Mouse (Mus musculus) liver, embryonic 13.5 days (tissue): ENCODE measurements at regions not wholly inside any gene's neighbourhood (a gene's known extent, or its start where the extent isn't known, plus 50 kb on each side); places are given as distances from the start of the nearest gene placed in this dataset.
"Not testable (repeated sequence)": the region's sequence is repeated elsewhere in the genome, so short reads cannot be mapped to it uniquely, and the experiment has no call there.

Source experiments
- ATAC-seq: fragments of 200-750 bp; cut with Nextera tagmentation; 2 replicates; pipeline ENCODE4 v1.8.0; 2017; ENCODE audit warnings: low read depth, mild to moderate bottlenecking, moderate number of reproducible peaks, moderate library complexity
- DNase-seq: peaks from one replicate; pipeline ENCODE4 v3.0.0; 2022
- H3K27ac ChIP-seq: fragments of 300-500 bp; sonication (generic); 2 replicates; pipeline ENCODE4 v1.5.1; 2015; ENCODE audit warnings: moderate library complexity, mild to moderate bottlenecking, inconsistent platforms
- H3K27me3 ChIP-seq: fragments of 300-500 bp; sonication (generic); 2 replicates; pipeline ENCODE4 v1.6.1; 2015; ENCODE audit warnings: mild to moderate bottlenecking, inconsistent platforms
- H3K36me3 ChIP-seq: fragments of 300-500 bp; sonication (generic); 2 replicates; pipeline ENCODE4 v1.6.1; 2015; ENCODE audit warnings: mild to moderate bottlenecking, inconsistent platforms
- H3K4me1 ChIP-seq: fragments of 300-500 bp; sonication (generic); replicated peaks from 2 replicates; pipeline ENCODE4 v1.6.1; 2015; ENCODE audit warnings: inconsistent platforms
- H3K4me2 ChIP-seq: fragments of 300-500 bp; sonication (generic); 2 replicates; pipeline ENCODE4 v1.6.1; 2015; ENCODE audit warnings: inconsistent platforms, mild to moderate bottlenecking, moderate library complexity
- H3K4me3 ChIP-seq: fragments of 300-500 bp; sonication (generic); replicated peaks from 2 replicates; pipeline ENCODE4 v1.5.1; 2015; ENCODE audit warnings: mild to moderate bottlenecking, inconsistent platforms
- H3K9ac ChIP-seq: fragments of 300-500 bp; sonication (generic); 2 replicates; pipeline ENCODE4 v1.6.1; 2015; ENCODE audit warnings: mild to moderate bottlenecking, inconsistent platforms
- H3K9me3 ChIP-seq: fragments of 300-500 bp; sonication (generic); replicated peaks from 2 replicates; pipeline ENCODE4 v1.6.1; 2016; ENCODE audit warnings: inconsistent platforms
- WGBS: fragments of 180-500 bp; shearing (Covaris S2); methylation state at CpG from one replicate; pipeline ENCODE4 v1.1.7; 2015; ENCODE audit not compliant: insufficient replicate concordance; 5-methylcytosine and 5-hydroxymethylcytosine counted together

DNA sequence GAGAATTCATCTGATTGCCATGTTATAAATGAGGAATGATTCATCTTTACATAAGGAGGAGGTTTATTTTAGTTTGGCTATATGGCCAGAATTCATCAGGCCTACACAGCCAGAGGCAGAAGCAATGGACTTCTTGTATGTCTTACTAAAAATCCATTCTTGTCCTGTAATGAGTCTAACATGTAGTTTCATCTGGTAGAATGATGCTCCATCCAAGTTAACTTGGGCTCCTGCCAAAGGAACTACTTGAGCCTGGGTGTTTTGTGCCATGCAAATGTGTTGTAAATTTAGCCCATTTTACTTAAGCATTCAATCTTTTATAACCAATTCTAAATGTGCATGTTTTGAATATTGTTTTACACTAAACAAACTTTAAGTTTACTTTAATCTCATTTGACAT lies 462.9 kb upstream of the Pom121l12 start:
- ATAC-seq (no peak), DNase-seq (no peak)
- Histone ChIP-seq H3K4me2 (no peak overlapping the region), H3K4me3 (no peak overlapping the region), H3K27me3 (no peaks in the 10 kb centered on the region), H3K9ac (no peak overlapping the region), H3K4me1 (no peaks in the 10 kb centered on the region), H3K36me3 (no peaks in the 10 kb centered on the region), H3K9me3 (no peaks in the 10 kb centered on the region), H3K27ac (no peak overlapping the region)

DNA sequence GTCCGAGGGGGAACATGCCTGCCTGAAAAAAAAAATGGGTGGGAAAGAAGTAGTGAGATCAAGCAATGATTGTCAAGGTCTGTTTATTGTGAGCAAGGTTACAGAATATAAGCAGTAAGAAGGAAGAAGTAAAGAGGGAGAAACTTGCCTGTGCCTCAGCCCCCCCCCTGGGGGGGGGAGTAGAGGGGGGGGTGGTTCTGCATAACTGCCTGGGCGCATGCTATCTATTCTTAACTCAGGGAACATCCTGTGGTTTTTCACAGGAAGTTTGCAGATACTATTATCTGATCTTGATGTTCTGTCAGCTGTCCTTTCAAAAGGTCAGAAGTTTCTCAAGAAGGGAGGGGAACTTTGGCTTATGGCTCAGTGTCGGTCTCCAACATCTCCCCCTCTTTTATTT lies 456.7 kb upstream of the Pom121l12 start:
- not testable (repeated sequence) for DNase-seq, H3K27ac ChIP-seq, H3K4me1 ChIP-seq, H3K4me3 ChIP-seq, ATAC-seq, H3K9me3 ChIP-seq, H3K27me3 ChIP-seq, H3K4me2 ChIP-seq, H3K9ac ChIP-seq, H3K36me3 ChIP-seq
- WGBS, result 19% methylated on average over 3 of the region's 3 CpGs

DNA sequence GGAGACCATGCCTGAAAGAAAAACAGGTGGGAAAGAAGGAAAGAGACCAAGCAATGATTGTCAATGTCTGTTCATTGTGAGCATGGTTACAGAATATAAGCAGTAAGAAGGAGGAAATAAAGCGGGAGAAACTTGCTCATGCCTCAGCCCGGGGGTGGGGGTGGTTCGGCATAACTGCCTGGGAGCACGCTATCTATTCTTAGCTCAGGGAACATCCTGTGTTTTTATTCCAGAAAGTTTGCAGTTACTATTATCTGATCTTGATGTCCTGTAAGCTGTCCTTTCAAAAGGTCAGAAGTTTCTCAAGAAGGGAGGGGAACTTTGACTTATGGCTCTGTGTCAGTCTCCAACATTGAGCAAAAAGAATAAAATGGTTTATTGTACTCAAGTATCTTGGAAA lies 451.4 kb upstream of the Pom121l12 start:
- WGBS, result 46% methylated on average over 4 of the region's 4 CpGs
- Histone ChIP-seq H3K27ac (no peak overlapping the region), H3K4me1 (no peaks in the 10 kb centered on the region), H3K36me3 (no peaks in the 10 kb centered on the region), H3K9me3 (no peaks in the 10 kb centered on the region), H3K4me2 (no peak overlapping the region), H3K27me3 (no peaks in the 10 kb centered on the region), H3K4me3 (no peak overlapping the region), H3K9ac (no peak overlapping the region)
- no peak for DNase-seq
- no peak for ATAC-seq

DNA sequence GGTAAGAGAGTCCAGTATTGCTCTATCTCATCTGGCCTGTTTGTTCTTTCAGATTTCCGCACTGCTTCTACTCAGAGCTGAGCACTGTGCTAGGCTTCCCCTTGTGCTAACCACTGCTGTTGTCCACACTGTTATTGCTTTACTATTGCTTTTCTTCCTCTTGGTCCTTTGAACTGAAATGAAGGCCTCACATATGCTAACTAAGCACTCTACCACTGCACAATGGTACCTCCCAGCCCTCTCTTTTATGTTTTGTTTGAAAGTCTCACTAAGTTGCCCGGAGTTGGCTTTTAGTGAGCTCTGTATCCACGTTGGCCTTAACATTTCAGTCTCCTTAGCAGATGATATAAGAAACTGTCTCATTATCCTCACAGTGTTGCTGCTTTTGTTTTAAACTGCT lies 439.7 kb upstream of the Pom121l12 start:
- no peaks in the 10 kb centered on the region for H3K4me1 ChIP-seq
- no peaks in the 10 kb centered on the region for H3K9me3 ChIP-seq
- 54% methylated on average over 3 of the region's 3 CpGs for WGBS
- ATAC-seq (no peak), DNase-seq (no peak)
- no peak overlapping the region for H3K9ac ChIP-seq
- H3K27ac ChIP-seq, result no peak overlapping the region
- no peak overlapping the region for H3K4me2 ChIP-seq
- no peak overlapping the region for H3K4me3 ChIP-seq
- H3K36me3 ChIP-seq, result no peaks in the 10 kb centered on the region
- H3K27me3 ChIP-seq, result no peaks in the 10 kb centered on the region

DNA sequence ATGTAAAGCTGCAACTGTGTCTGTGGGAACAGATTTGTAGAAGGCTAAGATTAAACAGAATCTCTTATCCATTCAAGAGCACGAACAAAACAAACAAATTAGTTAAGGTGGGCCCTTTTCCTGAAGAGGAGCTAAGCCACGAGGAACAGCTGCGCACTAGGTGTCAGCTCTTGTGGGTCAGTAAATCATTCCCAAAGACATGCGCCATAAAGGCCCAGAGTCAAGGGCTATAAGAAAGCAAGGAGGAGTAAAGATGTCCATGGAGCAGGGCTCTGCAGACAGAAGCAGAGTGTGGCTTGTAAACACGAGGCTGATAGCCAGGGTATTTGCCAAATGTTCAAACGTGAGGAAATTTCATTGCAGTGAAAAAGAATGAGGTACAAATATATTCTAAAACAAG lies 429.6 kb upstream of the Pom121l12 start:
- ATAC-seq (no peak), DNase-seq (no peak)
- WGBS, result 55% methylated on average over 6 of the region's 6 CpGs
- Histone ChIP-seq H3K27ac (no peak overlapping the region), H3K36me3 (no peaks in the 10 kb centered on the region), H3K9ac (no peak overlapping the region), H3K4me3 (no peak overlapping the region), H3K9me3 (no peaks in the 10 kb centered on the region), H3K4me1 (no peaks in the 10 kb centered on the region), H3K27me3 (no peaks in the 10 kb centered on the region), H3K4me2 (no peak overlapping the region)

DNA sequence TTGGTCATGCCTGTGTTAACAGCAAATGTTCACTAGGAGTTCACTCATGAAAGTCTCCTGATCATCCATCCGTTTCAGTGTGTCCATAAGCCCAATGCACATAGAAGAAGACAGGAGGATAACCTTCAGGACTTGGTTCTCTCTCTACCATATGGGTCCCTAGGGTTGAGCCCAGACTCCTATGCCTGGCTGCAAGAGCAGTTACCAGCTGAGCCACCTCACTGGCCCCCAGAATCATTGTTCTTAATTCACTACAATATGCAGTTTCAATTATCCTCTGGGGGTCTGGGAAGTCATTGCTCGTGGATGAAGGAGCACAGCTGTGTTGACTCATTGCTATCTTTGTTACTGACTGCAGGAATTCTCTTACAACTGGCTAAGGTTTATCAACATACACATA lies 424.5 kb upstream of the Pom121l12 start:
- WGBS, result 49% methylated on average over 2 of the region's 2 CpGs
- no peaks in the 10 kb centered on the region for H3K27me3 ChIP-seq

DNA sequence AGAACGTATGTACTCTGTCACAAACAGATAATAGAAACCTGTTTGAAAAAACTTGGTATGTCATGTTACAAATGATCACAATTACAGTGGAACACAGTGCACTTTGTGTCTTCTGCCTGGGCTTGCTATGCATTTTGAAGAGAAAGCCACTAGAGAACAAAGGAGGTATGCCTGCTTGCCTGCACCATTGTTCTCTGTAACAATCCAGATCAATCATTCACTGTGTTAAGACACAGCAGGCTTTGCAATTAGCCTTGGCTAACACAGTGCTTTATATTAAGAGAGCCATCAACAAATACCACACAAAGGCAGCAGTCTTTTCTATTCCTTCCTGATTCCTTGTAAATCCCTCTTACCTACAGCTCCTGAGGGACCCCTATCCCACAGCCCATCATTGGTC lies 417.1 kb upstream of the Pom121l12 start:
- no peaks in the 10 kb centered on the region for H3K9me3 ChIP-seq
- H3K4me1 ChIP-seq, result no peaks in the 10 kb centered on the region
- ATAC-seq (no peak), DNase-seq (no peak)
- H3K27me3 ChIP-seq, result no peaks in the 10 kb centered on the region
- no peak overlapping the region for H3K4me2 ChIP-seq
- WGBS, result 59% methylated on average over 1 of the region's 1 CpGs
- H3K36me3 ChIP-seq, result no peaks in the 10 kb centered on the region
- H3K9ac ChIP-seq, result no peak overlapping the region
- no peak overlapping the region for H3K27ac ChIP-seq
- no peak overlapping the region for H3K4me3 ChIP-seq

More for the DNA sequence above, 424.5 kb upstream of the Pom121l12 start:
- no peaks in the 10 kb centered on the region for H3K9me3 ChIP-seq
- no peak overlapping the region for H3K9ac ChIP-seq
- ATAC-seq (no peak), DNase-seq (no peak)
- no peak overlapping the region for H3K4me2 ChIP-seq
- no peak overlapping the region for H3K27ac ChIP-seq
- no peaks in the 10 kb centered on the region for H3K36me3 ChIP-seq
- no peak overlapping the region for H3K4me3 ChIP-seq
- H3K4me1 ChIP-seq, result no peaks in the 10 kb centered on the region

DNA sequence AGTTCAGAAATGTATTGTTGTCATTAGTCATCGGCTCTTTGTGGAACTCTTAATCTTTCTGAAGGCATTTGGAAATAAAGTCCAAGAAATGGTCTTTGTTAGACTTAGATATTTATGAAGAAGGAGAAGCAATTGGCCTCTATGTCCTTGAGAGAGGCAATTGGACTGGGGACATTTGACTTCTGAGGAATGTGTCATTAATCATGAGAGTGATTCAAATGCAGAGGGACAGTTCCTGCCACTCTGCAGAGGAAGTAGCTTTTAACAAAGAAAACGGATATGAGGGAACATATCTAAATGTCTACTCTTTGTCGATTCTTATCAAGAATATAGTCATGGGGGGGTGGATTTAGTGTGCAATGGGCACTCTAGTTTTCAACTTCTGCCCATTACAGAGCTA lies 416.6 kb upstream of the Pom121l12 start:
- Histone ChIP-seq H3K27me3 (no peaks in the 10 kb centered on the region), H3K9me3 (no peaks in the 10 kb centered on the region), H3K4me1 (no peaks in the 10 kb centered on the region), H3K9ac (no peak overlapping the region), H3K36me3 (no peaks in the 10 kb centered on the region), H3K4me2 (no peak overlapping the region), H3K4me3 (no peak overlapping the region), H3K27ac (no peak overlapping the region)
- 25% methylated on average over 3 of the region's 3 CpGs for WGBS
- no peak for ATAC-seq
- DNase-seq, result no peak

DNA sequence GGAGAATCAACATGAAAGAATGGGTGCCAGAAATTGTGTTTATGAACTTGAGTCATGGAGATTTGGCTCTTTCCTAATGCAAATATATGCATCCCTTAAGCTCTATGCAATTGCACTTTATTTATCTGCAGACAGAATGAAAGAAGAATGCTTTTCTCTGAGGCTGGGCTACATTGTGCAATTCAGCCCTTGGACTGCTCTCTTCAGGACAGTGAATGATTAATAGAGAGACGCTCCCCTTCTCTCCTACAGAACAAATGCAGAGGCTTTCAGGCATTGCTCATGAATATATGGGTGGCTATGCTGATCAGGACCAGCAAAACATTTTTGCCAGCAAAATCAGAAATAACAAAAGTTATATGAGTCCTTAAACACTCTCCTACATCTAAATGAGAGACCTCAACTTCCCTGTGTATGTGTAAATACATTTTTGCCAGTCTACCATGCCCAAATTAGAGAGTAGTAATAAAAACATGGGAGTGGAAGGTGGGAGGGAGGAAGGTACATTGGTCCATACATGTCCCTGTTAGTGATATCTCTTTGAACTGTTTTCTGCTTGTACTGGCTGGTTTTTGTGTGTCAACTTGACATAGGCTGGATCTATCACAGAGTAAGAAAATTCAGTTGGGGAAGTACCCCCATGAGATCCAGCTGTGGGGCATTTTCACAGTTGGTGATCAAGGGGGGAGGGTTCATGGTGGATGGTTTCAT lies 415.7 kb upstream of the Pom121l12 start:
- no peak for DNase-seq
- H3K27ac ChIP-seq, result no peak overlapping the region
- 53% methylated on average over 1 of the region's 1 CpGs for WGBS
- H3K4me1 ChIP-seq, result no peaks in the 10 kb centered on the region
- H3K36me3 ChIP-seq, result no peaks in the 10 kb centered on the region
- no peak overlapping the region for H3K4me3 ChIP-seq
- H3K9me3 ChIP-seq, result no peaks in the 10 kb centered on the region
- no peak overlapping the region for H3K4me2 ChIP-seq
- ATAC-seq, result peak; percentile 80
- H3K9ac ChIP-seq, result no peak overlapping the region
- H3K27me3 ChIP-seq, result no peaks in the 10 kb centered on the region

DNA sequence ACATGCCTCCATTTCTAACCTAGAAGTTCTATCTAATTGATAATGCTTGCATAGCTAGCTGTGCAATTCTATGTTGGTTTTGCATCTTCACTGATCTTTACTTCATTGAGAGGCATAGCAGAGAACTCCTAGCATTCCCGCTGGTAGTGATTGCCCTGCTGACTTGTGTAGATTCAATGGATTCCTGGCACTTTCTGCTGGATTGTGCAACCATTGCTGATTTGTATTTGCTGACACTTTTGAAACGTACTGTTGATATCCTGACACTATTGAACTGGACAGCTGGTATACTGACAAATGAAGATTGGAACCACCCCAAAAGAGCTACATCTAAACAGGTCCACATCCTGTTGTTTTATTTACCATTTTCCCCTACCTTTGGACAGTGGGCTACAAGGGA lies 404.0 kb upstream of the Pom121l12 start:
- WGBS, result 54% methylated on average over 2 of the region's 2 CpGs
- ATAC-seq, result no peak

More for the DNA sequence above, 404.0 kb upstream of the Pom121l12 start:
- Histone ChIP-seq H3K9ac (no peak overlapping the region), H3K4me1 (no peaks in the 10 kb centered on the region), H3K27ac (no peak overlapping the region), H3K4me2 (no peak overlapping the region), H3K36me3 (no peaks in the 10 kb centered on the region), H3K9me3 (no peaks in the 10 kb centered on the region), H3K4me3 (no peak overlapping the region), H3K27me3 (no peaks in the 10 kb centered on the region)
- no peak for DNase-seq
